Mouse (Mus musculus) hindbrain, embryonic 16.5 days (tissue): ENCODE data around the gene Brf1. TPM values are rescaled to one million over a fixed set of nuclear protein-coding genes. Genes with fewer than 3 reads are reported as not detected.

Source experiments
- ATAC-seq: fragments of 200-750 bp; cut with Nextera tagmentation; 2 replicates; pipeline ENCODE4 v1.8.0; 2017; ENCODE audit warnings: moderate TSS enrichment, moderate library complexity
- H3K27ac ChIP-seq: fragments of 300-500 bp; sonication (generic); 2 replicates; pipeline ENCODE4 v1.5.1; 2014; ENCODE audit warnings: low read depth, mild to moderate bottlenecking, control low read depth, low read length, moderate library complexity
- H3K27me3 ChIP-seq: fragments of 300-500 bp; sonication (generic); replicated peaks from 2 replicates; pipeline ENCODE4 v1.6.1; 2014; ENCODE audit warnings: low read length; ENCODE audit not compliant: control insufficient read depth, insufficient read depth
- H3K36me3 ChIP-seq: fragments of 300-500 bp; sonication (generic); 2 replicates; pipeline ENCODE4 v1.6.1; 2014; ENCODE audit warnings: mild to moderate bottlenecking, low read length, moderate library complexity, mixed read lengths; ENCODE audit not compliant: control insufficient read depth, insufficient read depth
- H3K4me1 ChIP-seq: fragments of 300-500 bp; sonication (generic); 2 replicates; pipeline ENCODE4 v1.6.1; 2014; ENCODE audit warnings: low read depth, low read length; ENCODE audit not compliant: control insufficient read depth, insufficient read depth
- H3K4me2 ChIP-seq: fragments of 300-500 bp; sonication (generic); 2 replicates; pipeline ENCODE4 v1.6.1; 2014; ENCODE audit warnings: mild to moderate bottlenecking, low read length, control low read depth, moderate library complexity
- H3K4me3 ChIP-seq: fragments of 300-500 bp; sonication (generic); 2 replicates; pipeline ENCODE4 v1.5.1; 2014; ENCODE audit warnings: mild to moderate bottlenecking, low read length, control low read depth, moderate library complexity
- H3K9ac ChIP-seq: fragments of 300-500 bp; sonication (generic); 2 replicates; pipeline ENCODE4 v1.6.1; 2014; ENCODE audit warnings: low read depth, mild to moderate bottlenecking, control low read depth, low read length, moderate library complexity
- H3K9me3 ChIP-seq: fragments of 300-500 bp; sonication (generic); 2 replicates; pipeline ENCODE4 v1.6.1; 2014; ENCODE audit warnings: mild to moderate bottlenecking, low read length, moderate library complexity; ENCODE audit not compliant: control insufficient read depth
- WGBS: fragments of 180-500 bp; shearing (Covaris S2); extraction: QIAGEN DNeasy Blood & Tissue Kit; methylation state at CpG from one replicate; pipeline ENCODE4 v1.1.7; 2014; 5-methylcytosine and 5-hydroxymethylcytosine counted together
- polyA plus RNA-seq: library from polyadenylated mRNA; unstranded; fragments of >200 nt; fragmentation: Nextera tagmentation; extraction: Ambion mirVana; gene quantifications from 2 replicates; pipeline ENCODE4 v1.2.1, GENCODE M21; 2015

The Brf1 gene
- polyA plus RNA-seq, 1 experiment from 2014 or later = 40.5 TPM

GRCm38 (mm10) chr12:112941776-112942713, 58.5 kb downstream of the Brf1 start, which contains the start of gene Nudt14:
Nudt14 (minus strand) TSS chr12:112942124.
- peak within 1 kb of the TSS; percentile 81 for H3K4me2 ChIP-seq
- peak within 1 kb of the TSS; percentile 80 for H3K27ac ChIP-seq
- no peaks in the 10 kb centered on the region for H3K9me3 ChIP-seq
- peak within 1 kb of the TSS; percentile 67 for H3K4me3 ChIP-seq
- H3K27me3 ChIP-seq = no peaks in the 10 kb centered on the region
- H3K4me1 ChIP-seq = peaks cover 12% of the 10 kb centered on the region
- 2% methylated on average over 58 of the region's 58 CpGs for WGBS
- ATAC-seq = peak; percentile 84
- H3K9ac ChIP-seq = peak within 1 kb of the TSS; percentile 84
- H3K36me3 ChIP-seq = no peaks in the 10 kb centered on the region

- Histone ChIP-seq H3K9ac (peak overlapping the region; percentile 84), H3K36me3 (no peaks in the 10 kb centered on the region), H3K4me3 (peak overlapping the region; percentile 67), H3K27me3 (no peaks in the 10 kb centered on the region), H3K4me1 (peaks cover 12% of the 10 kb centered on the region), H3K9me3 (no peaks in the 10 kb centered on the region), H3K4me2 (peak overlapping the region; percentile 81), H3K27ac (peak overlapping the region; percentile 80; the same call in 1 of the 2 replicates)
- ATAC-seq = peak; percentile 25; the same call in 1 of the 2 replicates
- WGBS = 43% methylated on average over 10 of the region's 10 CpGs
Observed at GRCm38 (mm10) chr12:112941156-112941775, 59.2 kb downstream of the Brf1 start.

GRCm38 (mm10) chr12:112940710-112941109, 59.8 kb downstream of the Brf1 start:
- no peak overlapping the region for H3K9ac ChIP-seq
- 74% methylated on average over 9 of the region's 9 CpGs for WGBS
- peaks cover 12% of the 10 kb centered on the region for H3K4me1 ChIP-seq
- H3K27ac ChIP-seq = 0 out of 2 replicates have a peak overlapping the region, but pooled peaks have one; percentile 24
- no peaks in the 10 kb centered on the region for H3K27me3 ChIP-seq
- no peak overlapping the region; the same call in 1 of the 2 replicates for H3K4me2 ChIP-seq
- no peak for ATAC-seq
- no peak overlapping the region for H3K4me3 ChIP-seq
- H3K9me3 ChIP-seq = no peaks in the 10 kb centered on the region
- no peaks in the 10 kb centered on the region for H3K36me3 ChIP-seq

- no peak for ATAC-seq
- no peak overlapping the region for H3K27ac ChIP-seq
- H3K27me3 ChIP-seq = no peaks in the 10 kb centered on the region
- no peak overlapping the region for H3K4me2 ChIP-seq
- peaks cover 12% of the 10 kb centered on the region for H3K4me1 ChIP-seq
- H3K36me3 ChIP-seq = no peaks in the 10 kb centered on the region
- H3K9me3 ChIP-seq = no peaks in the 10 kb centered on the region
- H3K9ac ChIP-seq = no peak overlapping the region
- no peak overlapping the region for H3K4me3 ChIP-seq
- 77% methylated on average over 4 of the region's 4 CpGs for WGBS
Observed at GRCm38 (mm10) chr12:112940238-112940637, 60.3 kb downstream of the Brf1 start.

- Histone ChIP-seq H3K4me3 (no peak overlapping the region), H3K27ac (no peak overlapping the region), H3K27me3 (no peaks in the 10 kb centered on the region), H3K4me1 (peaks cover 12% of the 10 kb centered on the region), H3K9ac (0 out of 2 replicates have a peak overlapping the region, but pooled peaks have one; percentile 16), H3K4me2 (no peak overlapping the region), H3K9me3 (no peaks in the 10 kb centered on the region), H3K36me3 (no peaks in the 10 kb centered on the region)
- 58% methylated on average over 10 of the region's 10 CpGs for WGBS
- no peak for ATAC-seq
Observed at GRCm38 (mm10) chr12:112938873-112939565, 61.5 kb downstream of the Brf1 start.

GRCm38 (mm10) chr12:112938366-112938765, 62.1 kb downstream of the Brf1 start:
- H3K4me2 ChIP-seq = no peak overlapping the region
- 79% methylated on average over 10 of the region's 10 CpGs for WGBS
- H3K4me3 ChIP-seq = no peak overlapping the region
- no peak for ATAC-seq
- H3K27me3 ChIP-seq = no peaks in the 10 kb centered on the region
- no peaks in the 10 kb centered on the region for H3K36me3 ChIP-seq
- H3K27ac ChIP-seq = no peak overlapping the region
- peaks cover 12% of the 10 kb centered on the region for H3K4me1 ChIP-seq
- H3K9ac ChIP-seq = no peak overlapping the region
- H3K9me3 ChIP-seq = no peaks in the 10 kb centered on the region

GRCm38 (mm10) chr12:112937906-112938305, 62.6 kb downstream of the Brf1 start:
- Histone ChIP-seq H3K36me3 (no peaks in the 10 kb centered on the region), H3K4me3 (no peak overlapping the region), H3K27ac (no peak overlapping the region), H3K4me1 (peaks cover 12% of the 10 kb centered on the region), H3K9me3 (no peaks in the 10 kb centered on the region), H3K9ac (no peak overlapping the region), H3K27me3 (no peaks in the 10 kb centered on the region), H3K4me2 (no peak overlapping the region)
- WGBS = 45% methylated on average over 9 of the region's 9 CpGs
- no peak for ATAC-seq

- H3K36me3 ChIP-seq = no peaks in the 10 kb centered on the region
- H3K27me3 ChIP-seq = no peaks in the 10 kb centered on the region; the same call in 1 of the 2 replicates
- no peak overlapping the region for H3K27ac ChIP-seq
- peaks cover 16% of the 10 kb centered on the region for H3K4me1 ChIP-seq
- no peaks in the 10 kb centered on the region for H3K9me3 ChIP-seq
- no peak overlapping the region for H3K9ac ChIP-seq
- ATAC-seq = no peak
- WGBS = 76% methylated on average over 6 of the region's 7 CpGs
- H3K4me3 ChIP-seq = no peak overlapping the region
- H3K4me2 ChIP-seq = no peak overlapping the region
Observed at GRCm38 (mm10) chr12:112932647-112933046, 67.9 kb downstream of the Brf1 start.
